Mouse (Mus musculus): ENCODE measurements around the gene Foxf1.

DNA sequence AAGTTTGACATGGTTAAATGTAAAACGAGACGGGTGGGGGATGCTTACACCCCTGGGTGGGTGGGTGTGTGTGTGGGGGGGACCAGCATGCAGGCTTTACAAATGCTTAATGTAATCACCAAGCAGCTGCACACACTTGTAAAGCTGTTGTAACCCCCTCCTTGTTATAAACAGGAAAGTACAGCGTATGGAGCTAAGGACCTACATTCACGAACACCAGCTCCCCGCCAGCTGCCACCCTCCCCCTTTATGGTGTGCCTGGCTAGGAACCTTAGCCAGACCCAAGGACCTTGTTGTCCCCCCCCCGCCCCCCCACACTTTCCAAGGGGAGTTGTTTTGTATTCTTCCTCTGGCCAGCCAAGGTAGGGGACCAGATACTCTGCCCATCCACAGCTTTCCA, 42.5 kb downstream of the Foxf1 start:
- no peak for TF ChIP-seq CTCF (IDR thresholded peaks at IDR 0.05; ENCODE audit: low read depth, low read length)
- TF ChIP-seq TAL1 (conservative IDR thresholded peaks at IDR 0.05; ENCODE audit: low read depth, low read length) = no peak
